Mouse (Mus musculus) embryonic facial prominence, embryonic 14.5 days (tissue): ENCODE measurements around the gene Zfp511. TPM values are rescaled to one million over a fixed set of nuclear protein-coding genes. Genes with fewer than 3 reads are reported as not detected.

Source experiments
- ATAC-seq: fragments of 200-750 bp; cut with Nextera tagmentation; 2 replicates; pipeline ENCODE4 v1.8.0; 2017; ENCODE audit warnings: low read depth, moderate number of reproducible peaks, moderate TSS enrichment
- DNase-seq: peaks from one replicate; pipeline ENCODE4 v3.0.0-alpha.2; 2015; ENCODE audit warnings: low spot score
- H3K27ac ChIP-seq: fragments of 300-500 bp; sonication (generic); replicated peaks from 2 replicates; pipeline ENCODE4 v1.5.1; 2014; ENCODE audit warnings: low read depth, mild to moderate bottlenecking, low read length, moderate library complexity
- H3K27me3 ChIP-seq: fragments of 300-500 bp; sonication (generic); replicated peaks from 2 replicates; pipeline ENCODE4 v1.6.1; 2014; ENCODE audit warnings: low read length; ENCODE audit not compliant: control insufficient read depth, insufficient read depth
- H3K36me3 ChIP-seq: fragments of 300-500 bp; sonication (generic); 2 replicates; pipeline ENCODE4 v1.6.1; 2014; ENCODE audit warnings: low read length, mixed read lengths; ENCODE audit not compliant: control insufficient read depth, insufficient read depth
- H3K4me1 ChIP-seq: fragments of 300-500 bp; sonication (generic); 2 replicates; pipeline ENCODE4 v1.6.1; 2014; ENCODE audit warnings: antibody characterized with exemption, low read length; ENCODE audit not compliant: control insufficient read depth, insufficient read depth
- H3K4me2 ChIP-seq: fragments of 300-500 bp; sonication (generic); 2 replicates; pipeline ENCODE4 v1.6.1; 2014; ENCODE audit warnings: low read depth, mild to moderate bottlenecking, low read length, moderate library complexity, mixed read lengths
- H3K4me3 ChIP-seq: fragments of 300-500 bp; sonication (generic); 2 replicates; pipeline ENCODE4 v1.5.1; 2014; ENCODE audit warnings: low read depth, mild to moderate bottlenecking, low read length
- H3K9ac ChIP-seq: fragments of 300-500 bp; sonication (generic); 2 replicates; pipeline ENCODE4 v1.6.1; 2014; ENCODE audit warnings: low read depth, mild to moderate bottlenecking, low read length, moderate library complexity, mixed read lengths
- H3K9me3 ChIP-seq: fragments of 300-500 bp; sonication (generic); 2 replicates; pipeline ENCODE4 v1.6.1; 2016; ENCODE audit warnings: low read length; ENCODE audit not compliant: control insufficient read depth
- WGBS: fragments of 180-500 bp; shearing (Covaris S2); extraction: QIAGEN DNeasy Blood & Tissue Kit; methylation state at CpG from one replicate; pipeline ENCODE4 v1.1.7; 2014; 5-methylcytosine and 5-hydroxymethylcytosine counted together
- polyA plus RNA-seq: library from polyadenylated mRNA; unstranded; fragments of >200 nt; fragmentation: Nextera tagmentation; extraction: Ambion mirVana; gene quantifications from 2 replicates; pipeline ENCODE4 v1.2.1, GENCODE M21; 2014

Gene Zfp511
- polyA plus RNA-seq, 1 experiment from 2014 or later, result 31.4 TPM

GRCm38 (mm10) chr7:140001086-140001740 lies 35.0 kb upstream of the Zfp511 start:
- Histone ChIP-seq H3K9ac (no peak overlapping the region), H3K4me2 (no peak overlapping the region), H3K27ac (no peak overlapping the region), H3K4me1 (no peaks in the 10 kb centered on the region), H3K27me3 (no peaks in the 10 kb centered on the region), H3K9me3 (no peaks in the 10 kb centered on the region), H3K36me3 (peaks cover 89% of the 10 kb centered on the region), H3K4me3 (no peak overlapping the region)
- ATAC-seq (no peak), DNase-seq (no peak)
- 48% methylated on average over 12 of the region's 12 CpGs for WGBS

GRCm38 (mm10) chr7:140004666-140005065 lies 31.5 kb upstream of the Zfp511 start:
- no peak overlapping the region for H3K27ac ChIP-seq
- H3K9ac ChIP-seq, result no peak overlapping the region
- ATAC-seq (no peak), DNase-seq (no peak)
- no peak overlapping the region for H3K4me2 ChIP-seq
- peaks cover 71% of the 10 kb centered on the region for H3K36me3 ChIP-seq
- H3K27me3 ChIP-seq, result no peaks in the 10 kb centered on the region
- H3K4me1 ChIP-seq, result no peaks in the 10 kb centered on the region
- no peaks in the 10 kb centered on the region for H3K9me3 ChIP-seq
- H3K4me3 ChIP-seq, result no peak overlapping the region
- 94% methylated on average over 7 of the region's 8 CpGs for WGBS

GRCm38 (mm10) chr7:140006861-140007611 lies 29.2 kb upstream of the Zfp511 start:
- Histone ChIP-seq H3K4me3 (no peak overlapping the region), H3K9ac (no peak overlapping the region), H3K36me3 (peaks cover 61% of the 10 kb centered on the region), H3K4me2 (no peak overlapping the region), H3K27me3 (no peaks in the 10 kb centered on the region), H3K27ac (no peak overlapping the region), H3K4me1 (no peaks in the 10 kb centered on the region), H3K9me3 (no peaks in the 10 kb centered on the region)
- 89% methylated on average over 9 of the region's 9 CpGs for WGBS
- DNase-seq (no peak), ATAC-seq (no peak)

- DNase-seq (no peak), ATAC-seq (no peak)
- H3K9me3 ChIP-seq, result no peaks in the 10 kb centered on the region
- 96% methylated on average over 9 of the region's 9 CpGs for WGBS
- no peaks in the 10 kb centered on the region for H3K27me3 ChIP-seq
- no peak overlapping the region for H3K4me2 ChIP-seq
- H3K36me3 ChIP-seq, result peaks cover 53% of the 10 kb centered on the region
- no peaks in the 10 kb centered on the region for H3K4me1 ChIP-seq
- H3K27ac ChIP-seq, result no peak overlapping the region
- no peak overlapping the region for H3K9ac ChIP-seq
- H3K4me3 ChIP-seq, result no peak overlapping the region
Measured at GRCm38 (mm10) chr7:140007781-140008180, 28.4 kb upstream of the Zfp511 start.

GRCm38 (mm10) chr7:140011336-140011735 lies 24.9 kb upstream of the Zfp511 start:
- no peak for ATAC-seq
- WGBS, result 96% methylated on average over 17 of the region's 17 CpGs
- no peak for DNase-seq
- no peaks in the 10 kb centered on the region for H3K4me1 ChIP-seq
- H3K9me3 ChIP-seq, result no peaks in the 10 kb centered on the region
- no peaks in the 10 kb centered on the region for H3K27me3 ChIP-seq
- peaks cover 30% of the 10 kb centered on the region for H3K36me3 ChIP-seq
- H3K27ac ChIP-seq, result no peak overlapping the region
- no peak overlapping the region for H3K4me2 ChIP-seq
- H3K9ac ChIP-seq, result no peak overlapping the region
- no peak overlapping the region for H3K4me3 ChIP-seq

- DNase-seq, result no peak
- Histone ChIP-seq H3K4me2 (no peak overlapping the region), H3K4me3 (no peak overlapping the region), H3K27me3 (no peaks in the 10 kb centered on the region), H3K4me1 (peaks cover 5% of the 10 kb centered on the region), H3K9me3 (no peaks in the 10 kb centered on the region), H3K9ac (no peak overlapping the region), H3K27ac (no peak overlapping the region), H3K36me3 (peaks cover 59% of the 10 kb centered on the region)
- 93% methylated on average over 12 of the region's 12 CpGs for WGBS
- ATAC-seq, result no peak
Measured at GRCm38 (mm10) chr7:140031771-140032170, 4.4 kb upstream of the Zfp511 start.

GRCm38 (mm10) chr7:140032366-140032765 lies 3.8 kb upstream of the Zfp511 start:
- Histone ChIP-seq H3K4me2 (no peak overlapping the region), H3K27ac (no peak overlapping the region), H3K27me3 (no peaks in the 10 kb centered on the region), H3K4me3 (no peak overlapping the region), H3K36me3 (peaks cover 59% of the 10 kb centered on the region), H3K4me1 (peaks cover 10% of the 10 kb centered on the region), H3K9me3 (no peaks in the 10 kb centered on the region), H3K9ac (no peak overlapping the region)
- WGBS, result 95% methylated on average over 10 of the region's 10 CpGs
- no peak for DNase-seq
- no peak for ATAC-seq

- Histone ChIP-seq H3K27me3 (no peaks in the 10 kb centered on the region), H3K27ac (no peak overlapping the region), H3K9ac (no peak overlapping the region), H3K9me3 (no peaks in the 10 kb centered on the region), H3K4me1 (peaks cover 10% of the 10 kb centered on the region), H3K4me2 (no peak overlapping the region), H3K4me3 (no peak overlapping the region), H3K36me3 (peaks cover 54% of the 10 kb centered on the region)
- ATAC-seq (no peak), DNase-seq (no peak)
- 93% methylated on average over 9 of the region's 9 CpGs for WGBS
Measured at GRCm38 (mm10) chr7:140033386-140033785, 2.8 kb upstream of the Zfp511 start.

- Histone ChIP-seq H3K36me3 (peaks cover 45% of the 10 kb centered on the region), H3K9ac (peak overlapping the region; percentile 91), H3K4me1 (peaks cover 10% of the 10 kb centered on the region), H3K27me3 (no peaks in the 10 kb centered on the region), H3K9me3 (no peaks in the 10 kb centered on the region), H3K4me2 (peak overlapping the region; percentile 80), H3K4me3 (peak overlapping the region; percentile 82), H3K27ac (peak overlapping the region; percentile 94; the same call in 1 of the 2 replicates)
- 11% methylated on average over 7 of the region's 7 CpGs for WGBS
- ATAC-seq (no peak), DNase-seq (no peak)
Measured at GRCm38 (mm10) chr7:140035456-140035855, 735 bp upstream of the Zfp511 start.
